12 mouse cellular contexts compared by ENCODE assay signal in genomic region chr8:95330367-95330766, GRCm38 (mm10). TPM values are rescaled to one million over a fixed set of nuclear protein-coding genes. Genes with fewer than 3 reads are reported as not detected.
DNase-seq lines count a peak whose midpoint lies in the region; ATAC-seq and TF ChIP-seq lines count a peak whose summit lies in the region.
"Had no signal": no experiment of that assay in that cellular context is flagged by ENCODE, and none has a peak within 500 bp of the region (broad histone marks: within the 10 kb centered on the region; RNA-seq: fewer than 3 reads in every experiment).

No protein-coding gene starts in this region.

- H3K9ac ChIP-seq in heart, embryonic 11.5 days (ENCODE audit: low read depth, low read length), result peak overlapping the region; percentile 92
- H3K9ac ChIP-seq in ES-Bruce4 (ENCODE audit: low read depth, poor library complexity, severe bottlenecking), result peak overlapping the region; percentile 91; the same call in 1 of the 2 replicates
- peak overlapping the region; percentile 85 for H3K9ac ChIP-seq in hindbrain, embryonic 11.5 days (ENCODE audit: low read depth, low read length)
- H3K9ac ChIP-seq in liver, postnatal 0 days (replicated peaks), result peak overlapping the region; percentile 89; the same call in 1 of the 2 replicates

- TF ChIP-seq CTCF in ES-Bruce4 (IDR thresholded peaks at IDR 0.05; ENCODE audit: low read depth, low read length), result no peak
- no peak for TF ChIP-seq CTCF in liver, postnatal 0 days (IDR thresholded peaks at IDR 0.05; ENCODE audit: low read depth)

- no peaks in the 10 kb centered on the region for H3K9me3 ChIP-seq in heart, embryonic 11.5 days (replicated peaks; ENCODE audit: control insufficient read depth, low read length)
- H3K9me3 ChIP-seq in ES-Bruce4 (replicated peaks; ENCODE audit: control insufficient read depth, insufficient read depth, low read length, poor library complexity, severe bottlenecking), result no peaks in the 10 kb centered on the region
- no peaks in the 10 kb centered on the region for H3K9me3 ChIP-seq in hindbrain, embryonic 11.5 days (ENCODE audit: control insufficient read depth, low read length)
- no peaks in the 10 kb centered on the region for H3K9me3 ChIP-seq in liver, postnatal 0 days (ENCODE audit: low read length)

- no peaks in the 10 kb centered on the region for H3K27me3 ChIP-seq in heart, embryonic 11.5 days (ENCODE audit: control insufficient read depth, insufficient read depth, low read length)
- H3K27me3 ChIP-seq in ES-Bruce4 (ENCODE audit: control insufficient read depth, insufficient read depth, low read length, poor library complexity, severe bottlenecking), result no peaks in the 10 kb centered on the region
- H3K27me3 ChIP-seq in hindbrain, embryonic 11.5 days (ENCODE audit: control insufficient read depth, insufficient read depth, low read length), result no peaks in the 10 kb centered on the region
- no peaks in the 10 kb centered on the region for H3K27me3 ChIP-seq in liver, postnatal 0 days (ENCODE audit: insufficient read depth, low read length)

- no peak for ATAC-seq in heart, embryonic 11.5 days (replicated peaks; ENCODE audit: insufficient number of reproducible peaks, low FRiP score, low TSS enrichment)
- no peak for ATAC-seq in hindbrain, embryonic 11.5 days (ENCODE audit: low FRiP score)
- no peak for ATAC-seq in liver, postnatal 0 days

- no peak overlapping the region for H3K27ac ChIP-seq in heart, embryonic 11.5 days (ENCODE audit: low read depth, low read length)
- H3K27ac ChIP-seq in ES-Bruce4 (ENCODE audit: insufficient read depth, low read length), result no peak overlapping the region
- H3K27ac ChIP-seq in hindbrain, embryonic 11.5 days (ENCODE audit: low read depth, low read length), result no peak overlapping the region
- H3K27ac ChIP-seq in liver, postnatal 0 days (ENCODE audit: low read depth), result no peak overlapping the region

- no peak for TF ChIP-seq EP300 in ES-Bruce4 (IDR thresholded peaks at IDR 0.05; ENCODE audit: insufficient read depth, low read depth, low read length)
- TF ChIP-seq EP300 in liver, postnatal 0 days (IDR thresholded peaks at IDR 0.05; ENCODE audit: low read depth), result no peak

- H3K4me3 ChIP-seq in heart, embryonic 11.5 days (ENCODE audit: low read depth, low read length), result peak overlapping the region; percentile 85
- H3K4me3 ChIP-seq in ES-Bruce4 (ENCODE audit: low read depth, low read length), result no peak overlapping the region
- peak overlapping the region; percentile 56 for H3K4me3 ChIP-seq in hindbrain, embryonic 11.5 days (ENCODE audit: low read depth, low read length)
- peak overlapping the region; percentile 70 for H3K4me3 ChIP-seq in liver, postnatal 0 days (ENCODE audit: low read depth, low read length)

- H3K4me2 ChIP-seq in heart, embryonic 11.5 days, result peak overlapping the region; percentile 89
- peak overlapping the region; percentile 84 for H3K4me2 ChIP-seq in hindbrain, embryonic 11.5 days (replicated peaks; ENCODE audit: low read depth, low read length)
- peak overlapping the region; percentile 85 for H3K4me2 ChIP-seq in liver, postnatal 0 days (ENCODE audit: low read depth, low read length)

- no peak for TF ChIP-seq POLR2A in ES-Bruce4 (IDR thresholded peaks at IDR 0.05; ENCODE audit: insufficient read depth, low read length)

- WGBS in heart, embryonic 11.5 days (ENCODE audit: insufficient replicate concordance), result 43% methylated on average over 1 of the region's 1 CpGs
- WGBS in hindbrain, embryonic 11.5 days, result 96% methylated on average over 1 of the region's 1 CpGs
- 59% methylated on average over 1 of the region's 1 CpGs for WGBS in liver, postnatal 0 days (ENCODE audit: insufficient replicate concordance)

- peaks cover 34% of the 10 kb centered on the region for H3K36me3 ChIP-seq in heart, embryonic 11.5 days (ENCODE audit: control insufficient read depth, insufficient read depth, low read length)
- no peaks in the 10 kb centered on the region for H3K36me3 ChIP-seq in ES-Bruce4 (ENCODE audit: control insufficient read depth, insufficient read depth, low read length, poor library complexity, severe bottlenecking)
- H3K36me3 ChIP-seq in hindbrain, embryonic 11.5 days (ENCODE audit: control insufficient read depth, insufficient read depth, low read length), result peaks cover 12% of the 10 kb centered on the region; the same call in 1 of the 2 replicates
- peaks cover 34% of the 10 kb centered on the region for H3K36me3 ChIP-seq in liver, postnatal 0 days (replicated peaks; ENCODE audit: insufficient read depth, low read length)

- no peak for DNase-seq in heart, postnatal 4 days
- DNase-seq in hindbrain, embryonic 11.5 days (ENCODE audit: low spot score), result no peak
- DNase-seq in liver, postnatal 0 days, result no peak
- DNase-seq in adrenal gland, postnatal 10 days, result no peak
- DNase-seq in frontal cortex, postnatal 36 days (ENCODE audit: low spot score in 2 of 2), result no peak
- DNase-seq in MN1 (ENCODE audit: low spot score), result no peak
- DNase-seq: right cerebral cortex, postnatal 25 days had no signal

- H3K4me1 ChIP-seq in heart, embryonic 11.5 days (ENCODE audit: control insufficient read depth, insufficient read depth, low read length), result peaks cover 17% of the 10 kb centered on the region
- H3K4me1 ChIP-seq in ES-Bruce4 (ENCODE audit: control insufficient read depth, insufficient read depth, low read length), result no peaks in the 10 kb centered on the region
- H3K4me1 ChIP-seq in hindbrain, embryonic 11.5 days (replicated peaks; ENCODE audit: control insufficient read depth, insufficient read depth, low read length), result peaks cover 5% of the 10 kb centered on the region; the same call in 1 of the 2 replicates
- H3K4me1 ChIP-seq in liver, postnatal 0 days (ENCODE audit: insufficient read depth), result peaks cover 23% of the 10 kb centered on the region

RNA-seq across cellular contexts. Expression of gene Zfp319, which starts 1.4 kb away (rescaled TPM):
- 4.4 and 5.9 TPM in 2 replicates for polyA plus RNA-seq in heart, embryonic 11.5 days (2014; fragmentation: Nextera tagmentation; extraction: Ambion mirVana)
- total RNA-seq in heart, postnatal 4 days (2021), result 10 to 100 TPM; 12.5 to 14.3 TPM
- polyA plus RNA-seq in ES-Bruce4 (2011; ENCODE audit: insufficient read depth, insufficient read length, low read depth, missing spikeins), result 2.8 and 2.9 TPM in 2 replicates
- 8.9 and 10.0 TPM in 2 replicates for polyA plus RNA-seq in hindbrain, embryonic 11.5 days (2014; fragmentation: Nextera tagmentation; extraction: Ambion mirVana)
- polyA plus RNA-seq in liver, postnatal 0 days (2015; fragmentation: Nextera tagmentation; extraction: Ambion mirVana), result 0.94 and 0.97 TPM in 2 replicates
- total RNA-seq in adrenal gland, postnatal 10 days (2021), result 10 to 100 TPM; 10.5 to 11.3 TPM

RNA-seq across cellular contexts. Expression of gene Usb1, which starts 1.7 kb away (rescaled TPM):
- 26.3 and 27.2 TPM in 2 replicates for polyA plus RNA-seq in heart, embryonic 11.5 days (2014; fragmentation: Nextera tagmentation; extraction: Ambion mirVana)
- total RNA-seq in heart, postnatal 4 days (2021), result 10 to 100 TPM; 20.2 to 22.4 TPM
- polyA plus RNA-seq in ES-Bruce4 (2011; ENCODE audit: insufficient read depth, insufficient read length, low read depth, missing spikeins), result 35.5 and 36.3 TPM in 2 replicates
- polyA plus RNA-seq in hindbrain, embryonic 11.5 days (2014; fragmentation: Nextera tagmentation; extraction: Ambion mirVana), result 36.5 and 40.3 TPM in 2 replicates
- polyA plus RNA-seq in liver, postnatal 0 days (2015; fragmentation: Nextera tagmentation; extraction: Ambion mirVana), result 10.9 and 12.0 TPM in 2 replicates
- 10 to 100 TPM; 18.5 to 20.5 TPM for total RNA-seq in adrenal gland, postnatal 10 days (2021)

RNA-seq across cellular contexts. Expression of gene Tepp, which starts 20.0 kb away (rescaled TPM):
- not detected in 2 replicates for polyA plus RNA-seq in heart, embryonic 11.5 days (2014; fragmentation: Nextera tagmentation; extraction: Ambion mirVana)
- not detected for total RNA-seq in heart, postnatal 4 days (2021)
- polyA plus RNA-seq in ES-Bruce4 (2011; ENCODE audit: insufficient read depth, insufficient read length, low read depth, missing spikeins), result not detected in 2 replicates
- not detected in 2 replicates for polyA plus RNA-seq in hindbrain, embryonic 11.5 days (2014; fragmentation: Nextera tagmentation; extraction: Ambion mirVana)
- polyA plus RNA-seq in liver, postnatal 0 days (2015; fragmentation: Nextera tagmentation; extraction: Ambion mirVana), result not detected in 2 replicates
- total RNA-seq in adrenal gland, postnatal 10 days (2021), result not detected
- total RNA-seq: adrenal gland, postnatal 14 days; layer of hippocampus, postnatal 36 days had no signal
- polyA plus RNA-seq: erythroblast, embryonic 14.5 days had no signal

RNA-seq across cellular contexts. Expression of gene Mmp15, which starts 21.7 kb away (rescaled TPM):
- 38.1 and 43.1 TPM in 2 replicates for polyA plus RNA-seq in heart, embryonic 11.5 days (2014; fragmentation: Nextera tagmentation; extraction: Ambion mirVana)
- 100 to 1,000 TPM; 146 to 149 TPM for total RNA-seq in heart, postnatal 4 days (2021)
- polyA plus RNA-seq in ES-Bruce4 (2011; ENCODE audit: insufficient read depth, insufficient read length, low read depth, missing spikeins), result 8.0 and 11.0 TPM in 2 replicates
- 13.0 and 15.7 TPM in 2 replicates for polyA plus RNA-seq in hindbrain, embryonic 11.5 days (2014; fragmentation: Nextera tagmentation; extraction: Ambion mirVana)
- polyA plus RNA-seq in liver, postnatal 0 days (2015; fragmentation: Nextera tagmentation; extraction: Ambion mirVana), result 0.66 and 0.76 TPM in 2 replicates
- total RNA-seq in adrenal gland, postnatal 10 days (2021), result 10 to 100 TPM; 23.0 to 32.7 TPM

RNA-seq across cellular contexts. Expression of gene Cngb1, which starts 24.0 kb away (rescaled TPM):
- polyA plus RNA-seq in heart, embryonic 11.5 days (2014; fragmentation: Nextera tagmentation; extraction: Ambion mirVana), result 0.82 TPM in 1 of 2 replicates, not detected in the other
- 1 to 10 TPM; 1.1 to 1.9 TPM for total RNA-seq in heart, postnatal 4 days (2021)
- 0.19 and 0.24 TPM in 2 replicates for polyA plus RNA-seq in ES-Bruce4 (2011; ENCODE audit: insufficient read depth, insufficient read length, low read depth, missing spikeins)
- 0.66 and 0.71 TPM in 2 replicates for polyA plus RNA-seq in hindbrain, embryonic 11.5 days (2014; fragmentation: Nextera tagmentation; extraction: Ambion mirVana)
- polyA plus RNA-seq in liver, postnatal 0 days (2015; fragmentation: Nextera tagmentation; extraction: Ambion mirVana), result 0.08 and 0.29 TPM in 2 replicates
- 1 to 10 TPM in 1 of 2 experiments, under 1 TPM in 1; 0.60 to 1.5 TPM for total RNA-seq in adrenal gland, postnatal 10 days (2021)
- polyA plus RNA-seq: erythroblast, embryonic 14.5 days had no signal
